Mouse (Mus musculus) C2C12 (cell line): ENCODE measurements around the gene Mtf2. TPM values are rescaled to one million over a fixed set of nuclear protein-coding genes. Genes with fewer than 3 reads are reported as not detected.
A peak's percentile ranks its signal among the peaks of the same experiment; 100 is the strongest.
"Not testable (repeated sequence)": the region's sequence is repeated elsewhere in the genome, so short reads cannot be mapped to it uniquely, and the experiment has no call there.

Source experiments
- H3K27me3 ChIP-seq: one replicate; pipeline ENCODE4 v1.6.1; 2011; ENCODE audit not compliant: control insufficient read depth, insufficient read depth, insufficient read length
- H3K36me3 ChIP-seq: one replicate; pipeline ENCODE4 v1.6.1; 2011; ENCODE audit not compliant: control insufficient read depth, insufficient read depth
- H3K4me3 ChIP-seq: one replicate; pipeline ENCODE4 v1.5.1; 2011; ENCODE audit warnings: mild to moderate bottlenecking, control low read depth; ENCODE audit not compliant: poor library complexity, insufficient read depth, severe bottlenecking
- H3K79me2 ChIP-seq: one replicate; pipeline ENCODE4 v1.6.1; 2011; ENCODE audit not compliant: control insufficient read depth, insufficient read depth
- H3K79me3 ChIP-seq: one replicate; pipeline ENCODE4 v1.6.1; 2011; ENCODE audit warnings: low read depth, control low read depth
- H3ac ChIP-seq: one replicate; pipeline ENCODE3; 2011; ENCODE audit warnings: low read depth; ENCODE audit not compliant: control insufficient read depth, insufficient read length
- CEBPB ChIP-seq: IDR thresholded peaks from one replicate; pipeline ENCODE4 v1.6.1; 2011; ENCODE audit warnings: low read depth, mild to moderate bottlenecking, control low read depth, moderate library complexity
- CTCF ChIP-seq: IDR thresholded peaks from one replicate; pipeline ENCODE4 v1.5.1; 2011; ENCODE audit not compliant: control insufficient read depth, insufficient read depth, insufficient read length
- FOSL1 ChIP-seq: IDR thresholded peaks from one replicate; pipeline ENCODE4 v1.8.0; 2011; ENCODE audit warnings: mild to moderate bottlenecking, low read length; ENCODE audit not compliant: poor library complexity, insufficient read depth, severe bottlenecking
- MAX ChIP-seq: IDR thresholded peaks from one replicate; pipeline ENCODE4 v1.6.1; 2011; ENCODE audit warnings: mild to moderate bottlenecking, control low read depth
- MYOD1 ChIP-seq: IDR thresholded peaks from one replicate; pipeline ENCODE4 v1.6.1; 2011; ENCODE audit warnings: low read depth; ENCODE audit not compliant: control insufficient read depth, insufficient read length
- MYOG ChIP-seq: IDR thresholded peaks from one replicate; pipeline ENCODE4 v1.6.1; 2011; ENCODE audit not compliant: control insufficient read depth, insufficient read length; ENCODE audit errors: extremely low read depth
- USF1 ChIP-seq: IDR thresholded peaks from one replicate; pipeline ENCODE4 v1.6.1; 2011; ENCODE audit warnings: low read depth, mild to moderate bottlenecking, control low read depth, moderate library complexity
- long read RNA-seq, 2 experiments: library from polyadenylated mRNA; unstranded; transcript quantifications; one replicate each; pipeline ENCODE4 v2.0.0; 2019 to 2020
- polyA plus RNA-seq: library from polyadenylated mRNA; unstranded; fragments of >200 nt; fragmentation: generic; extraction: Trizol; gene quantifications from one replicate; pipeline ENCODE4 v1.2.1, GENCODE M21; 2012; ENCODE audit warnings: missing spikeins

The Mtf2 gene
- 12.0 TPM for polyA plus RNA-seq
- long read RNA-seq, experiment 1, full-length matches to known transcripts: 2 of 11 reads
- long read RNA-seq, experiment 1, partial matches to known transcripts: 4 of 11 reads
- long read RNA-seq, experiment 1, other reads (novel, unspliced or antisense): 5 of 11 reads
- long read RNA-seq, experiment 2, full-length matches to known transcripts: 10 of 56 reads
- long read RNA-seq, experiment 2, partial matches to known transcripts: 24 of 56 reads
- long read RNA-seq, experiment 2, other reads (novel, unspliced or antisense): 22 of 56 reads

- peaks cover 51% of the 10 kb centered on the region for H3K79me3 ChIP-seq
- H3K36me3 ChIP-seq: peaks cover 26% of the 10 kb centered on the region
- peaks cover 54% of the 10 kb centered on the region for H3K79me2 ChIP-seq
- peak within 1 kb of the TSS; percentile 70 for H3ac ChIP-seq
- H3K4me3 ChIP-seq: peak within 1 kb of the TSS; percentile 96
- TF ChIP-seq CEBPB: no peak
- no peak for TF ChIP-seq MYOD1
- peak; percentile 71 for TF ChIP-seq MAX
- TF ChIP-seq FOSL1: no peak
- no peak for TF ChIP-seq USF1
- H3K27me3 ChIP-seq: no peaks in the 10 kb centered on the region
Observed at GRCm38 (mm10) chr5:108065465-108066411, at the start of gene Mtf2. Gene Mtf2 (plus strand): TSS chr5:108065674.

- TF ChIP-seq CTCF (no peak), MYOD1 (no peak), USF1 (no peak), MAX (no peak), FOSL1 (no peak), CEBPB (no peak), MYOG (no peak)
- H3K79me2 ChIP-seq: no peaks in the 10 kb centered on the region
Observed at GRCm38 (mm10) chr5:108017232-108017631, 48.2 kb upstream of the Mtf2 start.

GRCm38 (mm10) chr5:108019367-108019766 lies 46.1 kb upstream of the Mtf2 start:
- no peak overlapping the region for H3ac ChIP-seq
- no peaks in the 10 kb centered on the region for H3K27me3 ChIP-seq
- no peak for TF ChIP-seq MYOD1
- no peak for TF ChIP-seq MAX
- TF ChIP-seq FOSL1: no peak
- TF ChIP-seq MYOG: no peak
- TF ChIP-seq CTCF: no peak
- no peak for TF ChIP-seq USF1
- TF ChIP-seq CEBPB: no peak
- no peaks in the 10 kb centered on the region for H3K79me3 ChIP-seq
- no peak overlapping the region for H3K4me3 ChIP-seq
- no peaks in the 10 kb centered on the region for H3K36me3 ChIP-seq
- H3K79me2 ChIP-seq: no peaks in the 10 kb centered on the region

More at GRCm38 (mm10) chr5:108017232-108017631, 48.2 kb upstream of the Mtf2 start:
- Histone ChIP-seq H3K27me3 (no peaks in the 10 kb centered on the region), H3K4me3 (no peak overlapping the region), H3ac (no peak overlapping the region), H3K79me3 (no peaks in the 10 kb centered on the region), H3K36me3 (no peaks in the 10 kb centered on the region)

- no peaks in the 10 kb centered on the region for H3K27me3 ChIP-seq
- H3K79me2 ChIP-seq: no peaks in the 10 kb centered on the region
- H3K4me3 ChIP-seq: no peak overlapping the region
- no peak overlapping the region for H3ac ChIP-seq
- TF ChIP-seq MYOD1 (no peak), FOSL1 (no peak)
- H3K79me3 ChIP-seq: no peaks in the 10 kb centered on the region
- no peaks in the 10 kb centered on the region for H3K36me3 ChIP-seq
Observed at GRCm38 (mm10) chr5:108021346-108021745, 44.1 kb upstream of the Mtf2 start.

- Histone ChIP-seq H3K36me3 (no peaks in the 10 kb centered on the region), H3K4me3 (no peak overlapping the region), H3K79me2 (no peaks in the 10 kb centered on the region), H3K79me3 (no peaks in the 10 kb centered on the region), H3ac (no peak overlapping the region), H3K27me3 (no peaks in the 10 kb centered on the region)
- no peak for TF ChIP-seq MAX
Observed at GRCm38 (mm10) chr5:108028230-108028629, 37.2 kb upstream of the Mtf2 start.

- H3K27me3 ChIP-seq, H3K79me3 ChIP-seq, H3K36me3 ChIP-seq, H3ac ChIP-seq, H3K79me2 ChIP-seq, H3K4me3 ChIP-seq: not testable (repeated sequence)
Observed at GRCm38 (mm10) chr5:108028797-108029536, 36.5 kb upstream of the Mtf2 start.
